Mouse (Mus musculus) ovary, adult 10 weeks (tissue): ENCODE data around the gene Slc26a11. TPM values are rescaled to one million over a fixed set of nuclear protein-coding genes. Genes with fewer than 3 reads are reported as not detected.

Source experiments
- polyA plus RNA-seq: library from polyadenylated mRNA; stranded (reverse); fragments of 350-450 nt; fragmentation: Illumina TruSeq; extraction: RNeasy Lipid Tissue Mini Kit (QIAGEN cat#74804); gene quantifications from one replicate; pipeline ENCODE4 v1.2.3, GENCODE M21; 2014

Gene Slc26a11
- 2.9 TPM for polyA plus RNA-seq

DNA sequence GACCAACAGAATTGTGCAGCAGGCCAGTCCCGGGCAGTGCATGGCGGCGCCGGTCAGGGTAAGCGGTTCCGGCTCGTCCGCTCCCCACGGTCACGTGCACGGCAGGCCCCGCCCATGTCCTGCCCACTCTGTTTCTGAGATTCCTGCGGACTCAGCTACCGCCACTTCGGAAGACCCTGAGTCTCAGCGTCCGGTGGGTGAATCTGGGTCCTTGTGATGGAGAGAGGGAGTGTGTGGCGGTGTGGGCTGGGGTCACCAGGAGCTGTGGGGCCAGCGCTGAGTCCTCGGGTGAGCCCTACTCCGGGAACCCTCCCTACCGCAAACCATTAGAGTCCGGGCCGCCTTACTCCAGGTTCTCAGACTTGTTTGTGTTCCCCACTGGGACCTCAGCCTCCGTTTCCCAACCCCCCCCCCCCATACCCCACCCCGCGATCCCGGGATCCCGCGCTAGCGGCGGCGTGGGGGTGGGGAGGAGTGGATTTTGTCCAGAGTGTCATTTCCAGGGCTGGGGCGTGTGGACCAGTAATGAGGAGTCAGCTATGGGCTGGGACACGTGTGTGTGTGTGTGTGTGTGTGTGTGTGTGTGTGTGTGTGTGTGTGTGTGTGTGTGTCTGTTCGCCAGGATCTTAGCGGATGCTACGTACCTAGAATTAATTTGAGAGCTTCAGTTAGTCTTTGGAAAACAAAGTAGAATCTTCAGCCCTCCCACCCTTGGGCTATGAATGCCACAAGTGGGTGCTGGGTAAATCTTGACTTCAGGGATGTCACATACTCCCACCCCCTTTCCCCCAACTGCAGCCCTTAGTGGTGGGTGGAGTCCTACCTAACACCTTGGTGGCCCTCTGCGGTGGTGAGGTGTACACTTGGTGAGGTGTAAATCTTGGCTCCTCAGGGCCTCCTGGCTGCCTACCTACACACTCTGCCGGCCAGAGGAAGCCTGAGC is at the start of gene Slc26a11, which contains the start of gene Sgsh:
Gene Slc26a11 (plus strand): TSS at position 115 of the 943 bp plus-strand sequence.
Gene Sgsh (minus strand): TSS at position 94 of the 943 bp plus-strand sequence.

GRCm38 (mm10) chr11:119307658-119307867 is 47.8 kb upstream of the Slc26a11 start, which contains the start of gene Card14:
Gene Card14 (plus strand): TSS chr11:119307768.

GRCm38 (mm10) chr11:119392800-119393482 is 37.6 kb downstream of the Slc26a11 start, which contains the start of gene Rnf213:
Gene Rnf213 (plus strand): TSS chr11:119393100.

Other genes with a start within 250 kb of the Slc26a11 start
- 3.1 TPM for gene Tbc1d16, start 127.1 kb upstream of the Slc26a11 start, polyA plus RNA-seq
- 1.7 TPM for gene Ccdc40, start 127.0 kb upstream of the Slc26a11 start, polyA plus RNA-seq
- 0.46 TPM for gene Gaa, start 87.7 kb upstream of the Slc26a11 start, polyA plus RNA-seq
- 62.7 TPM for gene Eif4a3, start 55.5 kb upstream of the Slc26a11 start, polyA plus RNA-seq
- gene Card14, start 47.8 kb upstream of the Slc26a11 start, polyA plus RNA-seq = not detected
- gene Sgsh, start within 50 bp of the Slc26a11 start, polyA plus RNA-seq = 3.2 TPM
- 102 TPM for gene Rnf213, start 37.5 kb downstream of the Slc26a11 start, polyA plus RNA-seq
- 0.34 TPM for gene Endov, start 135.8 kb downstream of the Slc26a11 start, polyA plus RNA-seq
- 0.88 TPM for gene Nptx1, start 192.2 kb downstream of the Slc26a11 start, polyA plus RNA-seq
- 2.8 TPM for gene Rptor, start 247.3 kb downstream of the Slc26a11 start, polyA plus RNA-seq